In the genomic region with DNA sequence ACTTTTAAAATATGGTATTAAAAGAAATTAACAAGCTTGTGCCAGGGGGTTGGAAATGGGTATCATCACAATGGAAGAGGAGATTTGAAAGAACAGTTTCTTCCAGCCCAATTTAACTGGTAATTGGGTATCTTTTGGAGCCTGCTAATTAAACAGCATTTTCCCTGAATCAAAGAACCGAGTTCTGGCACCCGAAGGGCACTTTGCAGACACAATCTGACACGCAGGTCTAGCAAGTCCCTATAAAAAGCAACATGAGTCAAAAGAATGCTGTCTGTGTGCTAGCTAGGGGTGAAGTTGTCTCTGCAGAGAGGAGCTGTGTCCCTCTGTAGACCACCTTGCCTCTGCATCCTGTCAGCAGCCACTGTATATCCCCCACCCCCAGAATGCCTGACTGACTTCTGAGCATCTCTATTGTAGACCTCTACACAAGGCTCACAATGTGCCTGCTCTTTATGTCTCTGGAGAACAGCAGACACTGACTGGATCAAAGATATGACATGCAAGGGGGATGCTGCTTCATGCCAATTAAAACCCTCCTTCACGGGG, we compare ENCODE assay signal across 25 mouse cellular contexts.
DNase-seq lines count a peak whose midpoint lies in the region; ATAC-seq lines count a peak whose summit lies in the region.
"Had no signal": no experiment of that assay in that cellular context is flagged by ENCODE, and none has a peak within 500 bp of the region (broad histone marks: within the 10 kb centered on the region; RNA-seq: fewer than 3 reads in every experiment).

No protein-coding gene starts in this region.

- peak overlapping the region; percentile 57 for H3K27ac ChIP-seq in forebrain, embryonic 13.5 days
- H3K27ac ChIP-seq in forebrain, embryonic 16.5 days (ENCODE audit: low read length): no peak overlapping the region
- H3K27ac ChIP-seq in midbrain, embryonic 16.5 days (ENCODE audit: low read length): peak overlapping the region; percentile 33
- H3K27ac ChIP-seq in kidney, embryonic 16.5 days (ENCODE audit: low read length): no peak overlapping the region
- H3K27ac ChIP-seq: heart, adult 2 months; hindbrain, postnatal 0 days; limb, embryonic 15.5 days; liver, embryonic 14.5 days had no signal

- 46% methylated on average over 4 of the region's 4 CpGs for WGBS in forebrain, embryonic 13.5 days
- 17% methylated on average over 4 of the region's 4 CpGs for WGBS in forebrain, embryonic 16.5 days
- WGBS in midbrain, embryonic 16.5 days: 49% methylated on average over 4 of the region's 4 CpGs
- WGBS in kidney, embryonic 16.5 days: 72% methylated on average over 4 of the region's 4 CpGs

- H3K4me1 ChIP-seq in forebrain, embryonic 13.5 days: peaks cover 10% of the 10 kb centered on the region
- peaks cover 9% of the 10 kb centered on the region for H3K4me1 ChIP-seq in forebrain, embryonic 16.5 days (replicated peaks; ENCODE audit: control insufficient read depth, insufficient read depth, low read length)
- peaks cover 10% of the 10 kb centered on the region for H3K4me1 ChIP-seq in midbrain, embryonic 16.5 days (ENCODE audit: control insufficient read depth, insufficient read depth, low read length)
- no peaks in the 10 kb centered on the region for H3K4me1 ChIP-seq in kidney, embryonic 16.5 days (ENCODE audit: insufficient read depth, low read length)
- H3K4me1 ChIP-seq: megakaryocyte, embryonic 14.5 days had no signal

- no peak overlapping the region for H3K4me3 ChIP-seq in forebrain, embryonic 13.5 days
- no peak overlapping the region for H3K4me3 ChIP-seq in forebrain, embryonic 16.5 days (replicated peaks; ENCODE audit: low read length)
- no peak overlapping the region for H3K4me3 ChIP-seq in midbrain, embryonic 16.5 days (ENCODE audit: low read depth, low read length)
- no peak overlapping the region for H3K4me3 ChIP-seq in kidney, embryonic 16.5 days (ENCODE audit: low read length)
- H3K4me3 ChIP-seq: heart, adult 2 months; limb, embryonic 15.5 days; megakaryocyte, embryonic 14.5 days; myocyte had no signal

- H3K27me3 ChIP-seq in forebrain, embryonic 13.5 days: no peaks in the 10 kb centered on the region
- H3K27me3 ChIP-seq in forebrain, embryonic 16.5 days (replicated peaks; ENCODE audit: control insufficient read depth, insufficient read depth, low read length): no peaks in the 10 kb centered on the region
- H3K27me3 ChIP-seq in midbrain, embryonic 16.5 days (ENCODE audit: control insufficient read depth, insufficient read depth, low read depth, low read length): no peaks in the 10 kb centered on the region
- H3K27me3 ChIP-seq in kidney, embryonic 16.5 days (ENCODE audit: insufficient read depth, low read length): no peaks in the 10 kb centered on the region
- H3K27me3 ChIP-seq: limb, embryonic 15.5 days had no signal

- peak overlapping the region; percentile 37; the same call in 1 of the 2 replicates for H3K9ac ChIP-seq in forebrain, embryonic 13.5 days
- H3K9ac ChIP-seq in forebrain, embryonic 16.5 days (replicated peaks; ENCODE audit: low read depth, low read length): no peak overlapping the region
- no peak overlapping the region for H3K9ac ChIP-seq in midbrain, embryonic 16.5 days (ENCODE audit: low read depth, low read length)
- no peak overlapping the region for H3K9ac ChIP-seq in kidney, embryonic 16.5 days (replicated peaks; ENCODE audit: low read length)
- H3K9ac ChIP-seq: limb, embryonic 15.5 days; liver, embryonic 14.5 days; lung, embryonic 14.5 days had no signal

- no peak overlapping the region for H3K4me2 ChIP-seq in forebrain, embryonic 13.5 days
- H3K4me2 ChIP-seq in forebrain, embryonic 16.5 days (ENCODE audit: low read length): no peak overlapping the region
- H3K4me2 ChIP-seq in midbrain, embryonic 16.5 days (ENCODE audit: low read length): no peak overlapping the region
- H3K4me2 ChIP-seq in kidney, embryonic 16.5 days (replicated peaks; ENCODE audit: low read depth, low read length): no peak overlapping the region
- H3K4me2 ChIP-seq: limb, embryonic 15.5 days; lung, embryonic 14.5 days had no signal

- ATAC-seq in forebrain, embryonic 13.5 days: peak; percentile 67; the same call in 1 of the 2 replicates
- no peak for ATAC-seq in forebrain, embryonic 16.5 days
- peak; percentile 61; the same call in 1 of the 2 replicates for ATAC-seq in midbrain, embryonic 16.5 days
- ATAC-seq in kidney, embryonic 16.5 days (ENCODE audit: low FRiP score, low TSS enrichment): no peak
- ATAC-seq: hindbrain, postnatal 0 days; intestine, embryonic 16.5 days had no signal

- no peaks in the 10 kb centered on the region; the same call in 1 of the 2 replicates for H3K9me3 ChIP-seq in forebrain, embryonic 13.5 days (replicated peaks)
- no peaks in the 10 kb centered on the region for H3K9me3 ChIP-seq in forebrain, embryonic 16.5 days (ENCODE audit: control insufficient read depth, low read length)
- no peaks in the 10 kb centered on the region for H3K9me3 ChIP-seq in midbrain, embryonic 16.5 days (replicated peaks; ENCODE audit: control insufficient read depth, low read length, poor library complexity, severe bottlenecking)
- peaks cover 2% of the 10 kb centered on the region for H3K9me3 ChIP-seq in kidney, embryonic 16.5 days (ENCODE audit: low read length)
- H3K9me3 ChIP-seq: limb, embryonic 15.5 days had no signal

- H3K36me3 ChIP-seq in forebrain, embryonic 13.5 days (ENCODE audit: poor library complexity, severe bottlenecking): no peaks in the 10 kb centered on the region
- no peaks in the 10 kb centered on the region for H3K36me3 ChIP-seq in forebrain, embryonic 16.5 days (ENCODE audit: control insufficient read depth, insufficient read depth)
- no peaks in the 10 kb centered on the region for H3K36me3 ChIP-seq in midbrain, embryonic 16.5 days (ENCODE audit: control insufficient read depth, insufficient read depth, low read length)
- no peaks in the 10 kb centered on the region for H3K36me3 ChIP-seq in kidney, embryonic 16.5 days (ENCODE audit: insufficient read depth, low read length)
- H3K36me3 ChIP-seq: limb, embryonic 15.5 days had no signal

- DNase-seq in layer of hippocampus, adult 9-11 months: peak; percentile 19
- no peak for DNase-seq in layer of hippocampus, postnatal 36 days
- peak; percentile 74 for DNase-seq in brain, adult 2 months (ENCODE audit: low read depth, low spot score)
- DNase-seq in thymus, postnatal 0 days (ENCODE audit: low spot score): no peak
- DNase-seq: adrenal gland, postnatal 25 days; cerebellum, adult 11-12 months; cerebellum, postnatal 14 days; gastrocnemius, postnatal 36 days; heart, adult 2 months; kidney, adult 9 months; kidney, postnatal 36 days; left cerebral cortex, postnatal 4 days; lung, embryonic 14.5 days; right cerebral cortex, postnatal 14 days; thymus, postnatal 25 days had no signal

Comparison
In these comparisons a context has a peak if more than half of its experiments do, and no peak if none do; other contexts are left out.
1. ATAC-seq: peak in forebrain, embryonic 13.5 days (single experiment) and midbrain, embryonic 16.5 days (single experiment); none in forebrain, embryonic 16.5 days (single experiment) and kidney, embryonic 16.5 days (single experiment).
2. H3K27ac ChIP-seq: peak in forebrain, embryonic 13.5 days (single experiment) and midbrain, embryonic 16.5 days (single experiment); none in forebrain, embryonic 16.5 days (single experiment) and kidney, embryonic 16.5 days (single experiment).
3. DNase-seq: peak in layer of hippocampus, adult 9-11 months (single experiment) and brain, adult 2 months (single experiment); none in layer of hippocampus, postnatal 36 days (0 of 2) and thymus, postnatal 0 days (single experiment).